Mouse (Mus musculus) forebrain, embryonic 10.5 days (tissue): ENCODE measurements around the gene Slc35f1. TPM values are rescaled to one million over a fixed set of nuclear protein-coding genes. Genes with fewer than 3 reads are reported as not detected.

Experiments used
- DNase-seq: peaks from one replicate; pipeline ENCODE4 v3.0.0-alpha.2; 2017; ENCODE audit warnings: low spot score; ENCODE audit errors: extremely low spot score
- H3K27ac ChIP-seq: fragments of 300-500 bp; sonication (generic); 2 replicates; pipeline ENCODE4 v1.5.1; 2016; ENCODE audit warnings: mild to moderate bottlenecking
- H3K27me3 ChIP-seq: fragments of 300-500 bp; sonication (generic); 2 replicates; pipeline ENCODE4 v1.6.1; 2016; ENCODE audit warnings: mild to moderate bottlenecking; ENCODE audit not compliant: poor library complexity, severe bottlenecking
- H3K36me3 ChIP-seq: fragments of 300-500 bp; sonication (generic); replicated peaks from 2 replicates; pipeline ENCODE4 v1.6.1; 2016; ENCODE audit warnings: mild to moderate bottlenecking, moderate library complexity
- H3K4me1 ChIP-seq: fragments of 300-500 bp; sonication (generic); 2 replicates; pipeline ENCODE4 v1.6.1; 2016
- H3K4me3 ChIP-seq: fragments of 300-500 bp; sonication (generic); 2 replicates; pipeline ENCODE4 v1.5.1; 2016; ENCODE audit warnings: mild to moderate bottlenecking, moderate library complexity
- H3K9me3 ChIP-seq: fragments of 300-500 bp; sonication (generic); 2 replicates; pipeline ENCODE4 v1.6.1; 2016; ENCODE audit warnings: mild to moderate bottlenecking, moderate library complexity
- WGBS: fragments of 180-500 bp; shearing (Covaris S2); methylation state at CpG from one replicate; pipeline ENCODE4 v1.1.7; 2016; 5-methylcytosine and 5-hydroxymethylcytosine counted together
- polyA plus RNA-seq: library from polyadenylated mRNA; unstranded; fragments of >200 nt; fragmentation: Nextera tagmentation; extraction: Ambion mirVana; gene quantifications from 2 replicates; pipeline ENCODE4 v1.2.1, GENCODE M21; 2016

The Slc35f1 gene
- polyA plus RNA-seq, 1 experiment from 2014 or later: 11.6 TPM

DNA sequence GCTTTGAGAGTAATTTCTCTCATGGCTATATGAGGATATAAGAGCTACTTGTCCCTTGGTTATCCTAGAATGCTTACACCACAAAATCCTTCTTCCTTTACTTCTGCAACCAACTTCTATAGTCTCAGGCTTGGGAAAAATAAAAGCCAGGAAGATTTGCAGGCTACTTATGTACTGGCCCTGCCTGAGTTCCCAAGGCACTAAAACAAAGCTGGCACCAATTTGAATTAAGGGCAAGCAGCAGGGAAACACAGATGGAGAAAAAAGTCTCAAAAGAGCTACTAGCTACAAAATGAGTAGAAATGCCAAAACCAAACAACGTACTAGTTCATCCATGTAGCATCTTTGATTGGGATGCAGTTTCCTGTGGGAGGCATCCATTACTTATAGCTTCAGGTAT, 288.9 kb downstream of the Slc35f1 start:
- Histone ChIP-seq H3K9me3 (no peaks in the 10 kb centered on the region), H3K36me3 (no peaks in the 10 kb centered on the region), H3K4me1 (no peaks in the 10 kb centered on the region), H3K27me3 (no peaks in the 10 kb centered on the region), H3K27ac (no peak overlapping the region), H3K4me3 (no peak overlapping the region)
- DNase-seq: no peak
- WGBS: 93% methylated on average over 1 of the region's 1 CpGs

DNA sequence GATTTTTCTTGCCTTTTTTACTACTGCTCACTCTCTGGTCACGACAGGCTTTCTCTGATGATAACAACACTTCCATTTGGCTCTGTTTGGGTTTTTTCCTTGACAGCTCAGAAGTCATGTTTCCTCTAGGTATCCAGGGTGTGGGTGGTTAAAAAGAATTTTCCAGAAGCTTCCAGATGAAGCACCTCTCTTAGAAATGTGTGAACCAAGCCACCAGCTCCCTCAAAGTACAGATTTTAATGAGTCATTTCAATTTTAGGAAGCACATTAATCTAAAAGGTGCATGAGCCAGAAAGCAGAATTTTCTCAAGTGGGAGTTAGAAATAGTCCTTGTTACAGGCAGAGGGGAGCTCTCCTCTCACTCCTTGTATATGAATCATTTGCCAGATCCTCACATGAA, 292.5 kb downstream of the Slc35f1 start:
- Histone ChIP-seq H3K4me1 (no peaks in the 10 kb centered on the region), H3K27me3 (no peaks in the 10 kb centered on the region), H3K9me3 (no peaks in the 10 kb centered on the region), H3K4me3 (no peak overlapping the region), H3K36me3 (no peaks in the 10 kb centered on the region), H3K27ac (no peak overlapping the region)
- no peak for DNase-seq
- WGBS: 72% methylated on average over 1 of the region's 1 CpGs

DNA sequence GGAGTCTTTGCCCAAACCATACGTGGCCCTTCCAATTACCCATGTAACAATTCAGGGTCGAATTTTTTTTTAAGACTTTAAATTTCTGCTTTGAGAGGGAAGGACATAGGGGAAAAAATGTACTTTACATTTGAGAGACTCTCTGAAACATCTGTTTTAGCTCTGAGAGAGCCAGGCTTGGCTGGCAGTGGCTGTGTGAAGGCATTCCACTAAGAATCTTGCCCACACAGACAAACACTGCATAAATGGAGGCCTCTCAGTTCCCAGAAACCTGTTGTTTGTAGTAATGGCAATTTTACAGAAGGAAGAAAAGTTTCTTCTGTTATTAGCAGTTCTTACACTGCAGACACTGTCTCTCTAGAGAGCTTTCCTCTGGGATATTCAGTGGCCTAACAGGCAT, 301.9 kb downstream of the Slc35f1 start:
- no peak overlapping the region for H3K4me3 ChIP-seq
- no peaks in the 10 kb centered on the region for H3K9me3 ChIP-seq
- WGBS: 65% methylated on average over 2 of the region's 2 CpGs
- DNase-seq: no peak
- no peak overlapping the region for H3K27ac ChIP-seq
- 0 out of 2 replicates have a peak, but pooled peaks cover 5% of the 10 kb centered on the region for H3K4me1 ChIP-seq
- H3K27me3 ChIP-seq: no peaks in the 10 kb centered on the region
- H3K36me3 ChIP-seq: no peaks in the 10 kb centered on the region

DNA sequence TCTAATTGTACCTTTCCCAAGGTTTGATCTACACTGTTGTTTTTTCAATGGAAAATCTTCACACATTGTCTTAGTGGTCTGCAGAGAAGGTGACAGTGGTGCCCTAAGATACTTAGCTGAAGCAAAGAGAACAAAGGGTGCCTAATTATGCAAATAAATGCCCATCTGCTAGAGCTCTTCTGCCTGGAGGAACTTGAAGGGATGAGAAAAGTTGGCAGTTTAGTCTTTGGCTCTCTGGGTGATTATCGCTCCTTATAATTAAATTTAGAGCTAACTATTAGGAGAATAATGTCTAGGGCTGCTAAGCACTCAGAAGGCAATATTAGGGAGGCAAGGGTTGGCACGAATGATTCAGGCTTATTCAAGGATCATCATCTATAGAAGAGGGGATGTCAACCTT, 306.6 kb downstream of the Slc35f1 start:
- WGBS: 71% methylated on average over 2 of the region's 2 CpGs
- no peak overlapping the region for H3K27ac ChIP-seq
- no peak for DNase-seq

DNA sequence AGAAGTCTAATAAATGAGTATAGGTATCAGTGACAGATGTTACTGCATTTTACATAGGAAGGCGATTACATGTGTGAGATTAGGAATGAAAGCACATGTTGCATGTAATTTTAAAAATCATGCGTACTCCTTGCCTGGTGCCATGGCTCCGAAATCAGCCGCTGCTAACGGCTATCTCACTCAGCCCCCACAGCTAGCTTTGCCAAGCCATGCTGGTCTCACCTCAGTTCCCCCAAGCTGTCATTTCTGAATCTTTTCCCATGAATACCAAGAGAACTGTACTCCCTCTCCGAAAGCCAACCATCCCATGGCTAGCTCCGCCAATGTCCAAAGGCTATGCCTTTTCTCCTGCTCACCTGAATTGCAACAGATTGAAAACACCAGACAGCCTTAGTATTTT, 310.8 kb downstream of the Slc35f1 start:
- no peak overlapping the region for H3K27ac ChIP-seq
- H3K27me3 ChIP-seq: no peaks in the 10 kb centered on the region
- H3K36me3 ChIP-seq: no peaks in the 10 kb centered on the region
- 95% methylated on average over 7 of the region's 7 CpGs for WGBS
- no peaks in the 10 kb centered on the region for H3K9me3 ChIP-seq
- peaks cover 5% of the 10 kb centered on the region; the same call in 1 of the 2 replicates for H3K4me1 ChIP-seq
- H3K4me3 ChIP-seq: no peak overlapping the region
- no peak for DNase-seq

More for the DNA sequence above, 306.6 kb downstream of the Slc35f1 start:
- Histone ChIP-seq H3K36me3 (no peaks in the 10 kb centered on the region), H3K27me3 (no peaks in the 10 kb centered on the region), H3K9me3 (no peaks in the 10 kb centered on the region), H3K4me3 (no peak overlapping the region), H3K4me1 (0 out of 2 replicates have a peak, but pooled peaks cover 5% of the 10 kb centered on the region)

DNA sequence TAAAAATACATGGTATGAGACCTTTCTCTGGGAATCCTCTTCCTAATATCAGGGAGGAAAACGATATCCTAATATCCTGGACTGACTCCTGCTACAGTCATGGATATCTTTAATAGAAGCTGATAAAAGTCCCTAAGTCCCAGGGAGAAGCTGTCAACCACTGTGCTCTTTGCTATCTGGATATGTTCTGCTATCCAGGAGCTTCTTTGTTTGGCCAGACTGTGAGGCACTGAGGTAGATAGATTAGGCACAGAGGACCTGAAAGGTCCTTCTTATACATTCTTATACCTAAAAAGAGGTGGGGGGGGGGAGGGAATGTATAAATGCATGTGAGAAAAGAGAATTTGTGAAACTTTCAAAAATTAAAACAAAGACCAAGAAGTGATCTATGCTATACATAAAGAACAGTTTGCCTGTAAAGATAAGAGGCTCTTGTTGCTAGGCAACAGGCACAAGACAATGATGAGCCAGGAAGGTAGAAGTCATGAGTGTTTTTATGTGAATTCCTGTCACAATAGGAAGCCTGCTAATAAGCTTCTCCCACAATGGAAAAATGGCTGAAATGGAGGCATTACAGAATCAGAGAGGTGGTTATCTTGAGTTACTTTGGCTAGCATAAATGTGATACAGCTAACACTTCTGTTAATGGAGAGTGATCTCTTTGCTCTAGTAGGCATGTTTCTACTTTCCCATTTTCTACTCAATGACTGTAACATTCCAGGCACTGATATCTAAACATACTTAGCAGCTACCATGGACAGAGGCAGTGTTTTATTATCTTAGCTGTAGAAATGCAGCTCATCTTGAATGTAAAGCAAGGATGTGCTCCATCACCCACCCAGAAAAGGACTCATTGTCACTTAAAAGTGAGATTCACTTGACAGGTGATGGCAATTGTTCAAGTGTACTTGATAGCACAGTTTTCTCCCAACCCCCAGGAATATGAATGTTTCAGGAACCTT, 316.2 kb downstream of the Slc35f1 start:
- Histone ChIP-seq H3K27me3 (no peaks in the 10 kb centered on the region), H3K9me3 (no peaks in the 10 kb centered on the region), H3K4me3 (no peak overlapping the region), H3K36me3 (no peaks in the 10 kb centered on the region), H3K4me1 (peaks cover 7% of the 10 kb centered on the region), H3K27ac (no peak overlapping the region)
- WGBS: 85% methylated on average over 1 of the region's 1 CpGs
- DNase-seq: no peak

DNA sequence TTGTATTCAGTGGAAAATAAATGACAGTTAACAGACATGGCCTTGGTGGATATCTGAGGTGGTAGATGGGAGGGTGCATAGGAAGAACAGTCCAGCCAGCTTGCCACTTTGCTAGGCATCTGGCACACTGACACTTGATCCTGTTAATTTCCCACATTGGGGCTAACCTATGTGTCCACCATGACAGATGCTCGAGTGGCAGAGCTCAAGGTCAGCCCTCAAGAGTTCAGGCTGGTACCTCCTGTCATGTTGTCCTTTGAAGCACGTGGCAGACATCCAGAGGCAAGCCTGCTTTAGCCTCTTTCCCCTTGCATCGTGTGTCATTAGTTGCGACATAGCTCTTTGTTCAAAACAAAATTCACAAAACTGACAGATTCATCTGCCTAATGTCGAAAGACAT, 323.5 kb downstream of the Slc35f1 start:
- Histone ChIP-seq H3K4me3 (no peak overlapping the region), H3K27me3 (no peaks in the 10 kb centered on the region), H3K27ac (no peak overlapping the region), H3K36me3 (no peaks in the 10 kb centered on the region), H3K4me1 (no peaks in the 10 kb centered on the region), H3K9me3 (no peaks in the 10 kb centered on the region)
- WGBS: 79% methylated on average over 5 of the region's 5 CpGs
- no peak for DNase-seq

DNA sequence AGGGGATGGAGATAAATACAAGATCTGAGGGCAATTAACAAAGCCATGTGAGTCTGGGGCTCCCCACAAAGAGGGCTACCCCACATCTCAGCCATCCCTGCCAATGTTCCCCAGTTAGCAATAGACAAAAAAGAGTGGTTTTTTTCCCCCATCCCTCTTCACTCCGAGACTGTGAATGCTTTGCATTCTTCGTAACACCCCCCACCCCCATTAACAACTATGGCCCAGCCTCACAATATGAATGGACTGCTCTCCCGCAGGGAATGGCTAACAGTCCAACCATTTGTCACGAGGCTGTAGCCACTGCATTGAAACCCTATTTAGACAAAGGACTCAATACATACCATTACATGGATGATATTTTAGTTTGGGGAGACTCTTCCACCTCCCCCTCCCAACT, 338.1 kb downstream of the Slc35f1 start:
- peak overlapping the region; percentile 26; the same call in 1 of the 2 replicates for H3K27ac ChIP-seq
- 46% methylated on average over 4 of the region's 4 CpGs for WGBS

DNA sequence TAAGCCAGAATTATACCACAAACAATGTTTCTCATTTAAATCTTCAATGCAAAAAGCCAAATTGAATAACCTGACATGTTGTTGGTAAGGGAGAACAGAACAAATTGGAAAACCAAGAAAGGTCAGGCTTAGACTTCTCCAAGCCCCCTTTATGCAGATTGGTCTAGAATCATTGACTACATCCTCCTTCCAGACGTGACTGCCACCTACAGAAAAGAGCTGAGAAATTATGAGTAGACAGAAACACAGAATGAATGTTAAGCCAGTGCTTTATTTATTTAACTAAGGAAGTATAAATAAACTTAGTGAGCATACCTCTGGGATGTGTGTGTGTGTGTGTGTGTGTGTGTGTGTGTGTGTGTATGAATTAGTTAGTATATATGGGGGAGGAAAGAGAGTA, 344.9 kb downstream of the Slc35f1 start:
- no peaks in the 10 kb centered on the region for H3K9me3 ChIP-seq
- DNase-seq: no peak
- WGBS: 70% methylated on average over 1 of the region's 1 CpGs

More for the DNA sequence above, 338.1 kb downstream of the Slc35f1 start:
- Histone ChIP-seq H3K36me3 (no peaks in the 10 kb centered on the region), H3K9me3 (no peaks in the 10 kb centered on the region), H3K4me3 (no peak overlapping the region), H3K27me3 (no peaks in the 10 kb centered on the region), H3K4me1 (peaks cover 11% of the 10 kb centered on the region)
- no peak for DNase-seq

DNA sequence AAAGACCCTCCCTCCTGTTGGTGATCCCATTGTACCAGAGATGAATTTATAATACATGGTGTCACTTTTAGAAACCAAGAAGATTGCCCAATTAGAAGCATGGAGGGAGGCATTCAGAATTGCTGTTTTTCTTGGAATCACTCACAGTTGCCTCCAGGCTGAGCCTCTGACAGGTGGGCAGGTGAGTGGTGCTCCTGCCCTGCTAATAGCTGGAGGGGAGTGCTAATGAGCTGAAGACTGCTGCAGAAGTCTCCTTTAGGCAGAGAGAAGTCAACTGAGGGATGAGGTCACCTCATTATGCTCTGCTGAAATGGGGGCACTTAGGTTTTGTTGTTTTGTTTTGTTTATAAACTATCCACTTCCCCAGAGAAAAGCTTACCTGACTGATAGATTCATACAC, 355.6 kb downstream of the Slc35f1 start:
- Histone ChIP-seq H3K27ac (no peak overlapping the region), H3K9me3 (no peaks in the 10 kb centered on the region), H3K4me3 (no peak overlapping the region), H3K27me3 (no peaks in the 10 kb centered on the region), H3K36me3 (no peaks in the 10 kb centered on the region), H3K4me1 (no peaks in the 10 kb centered on the region)
- no peak for DNase-seq

More for the DNA sequence above, 344.9 kb downstream of the Slc35f1 start:
- no peak overlapping the region for H3K4me3 ChIP-seq
- H3K36me3 ChIP-seq: no peaks in the 10 kb centered on the region
- no peaks in the 10 kb centered on the region for H3K4me1 ChIP-seq
- H3K27me3 ChIP-seq: no peaks in the 10 kb centered on the region
- no peak overlapping the region for H3K27ac ChIP-seq

DNA sequence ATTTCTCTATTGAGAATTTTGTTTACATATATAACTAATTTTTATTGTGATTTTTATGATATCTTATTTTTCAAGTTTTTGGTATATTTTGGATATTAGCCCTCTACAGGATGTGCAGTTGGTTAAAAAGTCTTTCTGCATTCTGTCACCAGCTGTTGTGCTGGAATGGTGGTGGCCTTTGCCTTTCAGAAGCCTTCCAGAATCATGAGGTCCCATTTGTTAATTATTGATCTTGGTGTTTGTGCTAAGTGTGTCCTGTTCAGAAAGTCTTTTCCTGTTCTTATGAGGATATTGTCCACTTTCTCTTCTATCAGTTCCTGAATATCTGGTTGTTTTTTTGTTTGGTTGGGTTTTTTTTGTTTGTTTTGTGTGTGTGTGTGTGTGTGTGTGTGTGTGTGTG, 362.2 kb downstream of the Slc35f1 start:
- Histone ChIP-seq H3K9me3 (peaks cover 17% of the 10 kb centered on the region; the same call in 1 of the 2 replicates), H3K27ac (no peak overlapping the region), H3K4me3 (no peak overlapping the region), H3K4me1 (no peaks in the 10 kb centered on the region), H3K27me3 (no peaks in the 10 kb centered on the region), H3K36me3 (no peaks in the 10 kb centered on the region)
- no peak for DNase-seq

DNA sequence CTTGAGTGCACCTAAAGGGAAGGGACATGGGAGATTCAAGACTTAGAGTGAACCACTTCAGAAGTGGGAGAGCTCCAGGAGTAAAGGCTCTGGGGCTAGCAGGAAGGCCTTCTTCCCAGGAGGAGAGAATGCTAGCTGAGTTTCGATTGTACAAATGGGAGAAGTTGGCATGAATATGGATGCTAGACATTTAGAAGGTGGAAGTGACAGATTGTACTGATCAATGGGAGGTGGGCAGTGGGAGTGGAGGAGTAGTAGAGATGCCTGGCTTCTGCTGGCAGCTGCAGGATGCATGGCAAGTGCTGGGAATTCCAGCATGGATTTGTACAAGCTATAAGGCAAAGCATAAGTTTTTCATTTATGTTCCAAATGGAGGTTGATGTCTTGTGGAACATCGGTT, 370.4 kb downstream of the Slc35f1 start:
- H3K4me3 ChIP-seq: no peak overlapping the region
- no peaks in the 10 kb centered on the region for H3K27me3 ChIP-seq
- no peak overlapping the region for H3K27ac ChIP-seq
- DNase-seq: no peak
- H3K4me1 ChIP-seq: no peaks in the 10 kb centered on the region
- no peaks in the 10 kb centered on the region for H3K36me3 ChIP-seq
- WGBS: 84% methylated on average over 2 of the region's 2 CpGs
- peaks cover 15% of the 10 kb centered on the region; the same call in 1 of the 2 replicates for H3K9me3 ChIP-seq

DNA sequence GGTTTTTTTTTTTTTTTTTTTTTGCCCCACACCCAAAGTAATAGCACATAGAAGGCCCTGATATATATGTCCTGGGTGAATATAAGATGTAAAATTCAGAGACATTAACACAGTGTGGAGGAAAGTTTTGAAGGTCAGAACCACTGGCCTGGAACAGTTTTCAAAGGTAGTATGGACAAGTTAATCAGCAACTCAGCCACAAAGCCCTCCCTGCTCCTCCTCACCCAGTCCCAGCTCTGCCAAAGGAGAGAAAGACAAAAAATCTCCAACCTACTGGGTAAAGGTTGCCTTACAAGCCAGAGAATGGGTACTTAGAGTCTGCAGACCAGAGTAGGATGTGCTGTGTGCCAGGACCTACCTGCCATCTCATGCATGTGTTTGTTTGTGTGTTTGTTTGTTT, 372.4 kb downstream of the Slc35f1 start:
- no peaks in the 10 kb centered on the region for H3K9me3 ChIP-seq
- no peak overlapping the region for H3K27ac ChIP-seq
- H3K27me3 ChIP-seq: no peaks in the 10 kb centered on the region
- H3K4me1 ChIP-seq: no peaks in the 10 kb centered on the region
- H3K4me3 ChIP-seq: no peak overlapping the region
- no peak for DNase-seq
- no peaks in the 10 kb centered on the region for H3K36me3 ChIP-seq
